Comparison of ENCODE assay signal across 11 mouse cellular contexts in genomic region chr19:6939106-6940002, GRCm38 (mm10). TPM values are rescaled to one million over a fixed set of nuclear protein-coding genes. Genes with fewer than 3 reads are reported as not detected.
A peak's percentile ranks its signal among the peaks of the same experiment; 100 is the strongest.
DNase-seq lines count a peak whose midpoint lies in the region; ATAC-seq and TF ChIP-seq lines count a peak whose summit lies in the region.
"Had no signal": no experiment of that assay in that cellular context is flagged by ENCODE, and none has a peak within 500 bp of the region (broad histone marks: within the 10 kb centered on the region; RNA-seq: fewer than 3 reads in every experiment).

No protein-coding gene starts in this region.

- H3K4me1 ChIP-seq in heart, adult 2 months (ENCODE audit: control insufficient read depth, insufficient read depth, low read length), result peaks cover 3% of the 10 kb centered on the region
- peaks cover 33% of the 10 kb centered on the region for H3K4me1 ChIP-seq in G1E (ENCODE audit: insufficient read depth, low read depth, low read length)
- H3K4me1 ChIP-seq in embryonic facial prominence, embryonic 14.5 days (ENCODE audit: control insufficient read depth, insufficient read depth, low read length), result peaks cover 15% of the 10 kb centered on the region
- peaks cover 33% of the 10 kb centered on the region for H3K4me1 ChIP-seq in midbrain, embryonic 12.5 days

- H3K27me3 ChIP-seq in heart, adult 2 months (ENCODE audit: control insufficient read depth, insufficient read depth, low read length), result peaks cover 2% of the 10 kb centered on the region; the same call in 1 of the 2 replicates
- peaks cover 12% of the 10 kb centered on the region for H3K27me3 ChIP-seq in G1E (ENCODE audit: insufficient read depth, low read length)
- H3K27me3 ChIP-seq in embryonic facial prominence, embryonic 14.5 days (replicated peaks; ENCODE audit: control insufficient read depth, insufficient read depth, low read length), result peaks cover 21% of the 10 kb centered on the region
- peaks cover 31% of the 10 kb centered on the region for H3K27me3 ChIP-seq in midbrain, embryonic 12.5 days

- H3K36me3 ChIP-seq in heart, adult 2 months (ENCODE audit: control insufficient read depth, insufficient read depth, low read length), result no peaks in the 10 kb centered on the region
- peaks cover 31% of the 10 kb centered on the region for H3K36me3 ChIP-seq in G1E (replicated peaks)
- H3K36me3 ChIP-seq in embryonic facial prominence, embryonic 14.5 days (ENCODE audit: control insufficient read depth, insufficient read depth, low read length), result no peaks in the 10 kb centered on the region
- no peaks in the 10 kb centered on the region for H3K36me3 ChIP-seq in midbrain, embryonic 12.5 days
- H3K36me3 ChIP-seq: heart, embryonic 15.5 days; stomach, embryonic 15.5 days had no signal

- H3K27ac ChIP-seq in heart, adult 2 months, result peak overlapping the region; percentile 78; the same call in 1 of the 2 replicates
- no peak overlapping the region for H3K27ac ChIP-seq in embryonic facial prominence, embryonic 14.5 days (replicated peaks; ENCODE audit: low read depth, low read length)
- H3K27ac ChIP-seq in midbrain, embryonic 12.5 days (replicated peaks), result no peak overlapping the region
- H3K27ac ChIP-seq: heart, embryonic 15.5 days; stomach, embryonic 15.5 days had no signal

- intact Hi-C loops in heart, adult 2 months (cut with DNase I), result loop anchor here (2.0 to 5.0 kb wide), 3 partner anchors 13 to 38 kb away; partner anchors contain the start of genes Catsperz and Plcb3
- intact Hi-C loops in heart, postnatal 10 days (cut with DNase I), result loop anchor here (2.0 to 5.0 kb wide), 2 partner anchors 17 to 38 kb away; partner anchors contain the start of gene Plcb3

- DNase-seq in heart, adult 2 months, result no peak
- no peak for DNase-seq in heart, postnatal 10 days
- DNase-seq in G1E (ENCODE audit: low spot score), result no peak
- DNase-seq in embryonic facial prominence, embryonic 14.5 days (ENCODE audit: low spot score), result no peak
- no peak for DNase-seq in yolk sac, embryonic 10.5 days (ENCODE audit: low spot score)
- DNase-seq in natural killer cell, adult 2 months (ENCODE audit: low spot score in 2 of 2), result no peak
- DNase-seq in layer of hippocampus, adult 11-12 months (ENCODE audit: low spot score), result no peak
- DNase-seq: kidney, postnatal 14 days had no signal

- no peaks in the 10 kb centered on the region for H3K9me3 ChIP-seq in G1E (replicated peaks)
- H3K9me3 ChIP-seq in embryonic facial prominence, embryonic 14.5 days (ENCODE audit: control insufficient read depth, low read length), result no peaks in the 10 kb centered on the region
- H3K9me3 ChIP-seq in midbrain, embryonic 12.5 days, result no peaks in the 10 kb centered on the region
- H3K9me3 ChIP-seq: heart, embryonic 15.5 days; stomach, embryonic 15.5 days had no signal

- H3K4me3 ChIP-seq in heart, adult 2 months, result no peak overlapping the region
- peak overlapping the region; percentile 28; the same call in 1 of the 2 replicates for H3K4me3 ChIP-seq in G1E (ENCODE audit: low read depth, low read length)
- no peak overlapping the region for H3K4me3 ChIP-seq in embryonic facial prominence, embryonic 14.5 days (ENCODE audit: low read depth, low read length)
- H3K4me3 ChIP-seq in midbrain, embryonic 12.5 days, result no peak overlapping the region

- no peak overlapping the region for H3K9ac ChIP-seq in heart, adult 2 months (ENCODE audit: low read depth, low read length)
- no peak overlapping the region for H3K9ac ChIP-seq in embryonic facial prominence, embryonic 14.5 days (ENCODE audit: low read depth, low read length)
- H3K9ac ChIP-seq in midbrain, embryonic 12.5 days (replicated peaks), result peak overlapping the region; percentile 37; the same call in 1 of the 2 replicates
- H3K9ac ChIP-seq: stomach, embryonic 15.5 days had no signal

- no peak for TF ChIP-seq CTCF in heart, adult 2 months (IDR thresholded peaks at IDR 0.05)
- TF ChIP-seq CTCF in G1E (IDR thresholded peaks at IDR 0.05; ENCODE audit: low read depth, low read length), result no peak

- no peak for TF ChIP-seq EP300 in heart, adult 2 months (IDR thresholded peaks at IDR 0.05; ENCODE audit: insufficient read depth, low read depth, low read length)

- WGBS in heart, adult 2 months, result 91% methylated on average over 20 of the region's 20 CpGs
- 88% methylated on average over 20 of the region's 20 CpGs for WGBS in embryonic facial prominence, embryonic 14.5 days
- 89% methylated on average over 20 of the region's 20 CpGs for WGBS in midbrain, embryonic 12.5 days

- no peak for TF ChIP-seq POLR2A in heart, adult 2 months (IDR thresholded peaks at IDR 0.05; ENCODE audit: insufficient read depth, low read depth, low read length)

- ATAC-seq in G1E (ENCODE audit: extremely low read depth, insufficient number of reproducible peaks, low FRiP score, poor library complexity, severe bottlenecking), result no peak
- no peak for ATAC-seq in embryonic facial prominence, embryonic 14.5 days (ENCODE audit: low read depth)
- ATAC-seq in midbrain, embryonic 12.5 days (ENCODE audit: low FRiP score, low read depth), result no peak

- peak overlapping the region; percentile 99; the same call in 1 of the 2 replicates for H3K4me2 ChIP-seq in embryonic facial prominence, embryonic 14.5 days (ENCODE audit: low read depth, low read length)
- H3K4me2 ChIP-seq in midbrain, embryonic 12.5 days (replicated peaks), result peak overlapping the region; percentile 98

- no peaks in the 10 kb centered on the region for H3K79me2 ChIP-seq in heart, adult 2 months (replicated peaks; ENCODE audit: control insufficient read depth, insufficient read depth, low read length)

RNA-seq across cellular contexts. Expression of gene Bad, which starts 2.3 kb away (rescaled TPM):
- 10 to 100 TPM; 21.1 to 25.8 TPM for total RNA-seq in heart, adult 2 months (2021)
- 30.6 and 33.5 TPM in 2 replicates for polyA plus RNA-seq in heart, adult 2 months (2012; rRNA removed)
- total RNA-seq in heart, postnatal 10 days (2021), result 10 to 100 TPM; 30.8 to 34.1 TPM
- total RNA-seq in G1E (2014; fragmentation: Nextera tagmentation) (12.6 and 19.1 TPM in 2 replicates), G1E (2017) (50.7 and 62.7 TPM in 2 replicates)
- 51.9 and 52.0 TPM in 2 replicates for polyA plus RNA-seq in G1E (2012)
- polyA plus RNA-seq in embryonic facial prominence, embryonic 14.5 days (2014; fragmentation: Nextera tagmentation; extraction: Ambion mirVana), result 70.7 and 83.3 TPM in 2 replicates
- 67.6 and 69.0 TPM in 2 replicates for polyA plus RNA-seq in midbrain, embryonic 12.5 days (2016; fragmentation: Nextera tagmentation; extraction: Ambion mirVana)

RNA-seq across cellular contexts. Expression of gene Gpr137, which starts 2.9 kb away (rescaled TPM):
- 10 to 100 TPM; 34.1 to 35.4 TPM for total RNA-seq in heart, adult 2 months (2021)
- 53.4 and 60.4 TPM in 2 replicates for polyA plus RNA-seq in heart, adult 2 months (2012; rRNA removed)
- 10 to 100 TPM; 28.8 to 32.4 TPM for total RNA-seq in heart, postnatal 10 days (2021)
- total RNA-seq in G1E (2014; fragmentation: Nextera tagmentation) (20.0 and 24.9 TPM in 2 replicates), G1E (2017) (22.8 and 24.9 TPM in 2 replicates)
- polyA plus RNA-seq in G1E (2012), result 32.1 and 39.9 TPM in 2 replicates
- 29.7 and 35.0 TPM in 2 replicates for polyA plus RNA-seq in embryonic facial prominence, embryonic 14.5 days (2014; fragmentation: Nextera tagmentation; extraction: Ambion mirVana)
- polyA plus RNA-seq in midbrain, embryonic 12.5 days (2016; fragmentation: Nextera tagmentation; extraction: Ambion mirVana), result 37.7 and 38.3 TPM in 2 replicates

RNA-seq across cellular contexts. Expression of gene Kcnk4, which starts 5.0 kb away (rescaled TPM):
- total RNA-seq in heart, adult 2 months (2021), result not detected
- polyA plus RNA-seq in heart, adult 2 months (2012; rRNA removed), result 0.21 TPM in 1 of 2 replicates, not detected in the other
- total RNA-seq in heart, postnatal 10 days (2021), result under 1 TPM in 1 of 2 experiments, not detected in 1; 0.27 TPM
- total RNA-seq in G1E (2014; fragmentation: Nextera tagmentation) (not detected in 2 replicates), G1E (2017) (0.23 TPM in 1 of 2 replicates, not detected in the other)
- polyA plus RNA-seq in G1E (2012), result 0.05 TPM in 1 of 2 replicates, not detected in the other
- 1.0 and 1.6 TPM in 2 replicates for polyA plus RNA-seq in embryonic facial prominence, embryonic 14.5 days (2014; fragmentation: Nextera tagmentation; extraction: Ambion mirVana)
- 0.19 and 0.52 TPM in 2 replicates for polyA plus RNA-seq in midbrain, embryonic 12.5 days (2016; fragmentation: Nextera tagmentation; extraction: Ambion mirVana)

RNA-seq across cellular contexts. Expression of gene Catsperz, which starts 14.2 kb away (rescaled TPM):
- total RNA-seq in heart, adult 2 months (2021), result not detected
- polyA plus RNA-seq in heart, adult 2 months (2012; rRNA removed), result 0.23 and 0.64 TPM in 2 replicates
- not detected for total RNA-seq in heart, postnatal 10 days (2021)
- total RNA-seq in G1E (2014; fragmentation: Nextera tagmentation), result not detected in 2 replicates
- total RNA-seq in G1E (2017), result 0.11 TPM in 1 of 2 replicates, not detected in the other
- not detected in 2 replicates for polyA plus RNA-seq in G1E (2012)
- 3.4 and 4.8 TPM in 2 replicates for polyA plus RNA-seq in embryonic facial prominence, embryonic 14.5 days (2014; fragmentation: Nextera tagmentation; extraction: Ambion mirVana)
- polyA plus RNA-seq in midbrain, embryonic 12.5 days (2016; fragmentation: Nextera tagmentation; extraction: Ambion mirVana), result 0.68 and 0.97 TPM in 2 replicates

RNA-seq across cellular contexts. Expression of gene Esrra, which starts 17.7 kb away (rescaled TPM):
- 100 to 1,000 TPM; 156 to 180 TPM for total RNA-seq in heart, adult 2 months (2021)
- 135 and 152 TPM in 2 replicates for polyA plus RNA-seq in heart, adult 2 months (2012; rRNA removed)
- total RNA-seq in heart, postnatal 10 days (2021), result 100 to 1,000 TPM; 122 to 125 TPM
- total RNA-seq in G1E (2014; fragmentation: Nextera tagmentation), result 10.0 and 17.9 TPM in 2 replicates
- total RNA-seq in G1E (2017), result 21.1 and 25.6 TPM in 2 replicates
- polyA plus RNA-seq in G1E (2012), result 42.6 and 46.9 TPM in 2 replicates
- polyA plus RNA-seq in embryonic facial prominence, embryonic 14.5 days (2014; fragmentation: Nextera tagmentation; extraction: Ambion mirVana), result 4.7 and 4.8 TPM in 2 replicates
- polyA plus RNA-seq in midbrain, embryonic 12.5 days (2016; fragmentation: Nextera tagmentation; extraction: Ambion mirVana), result 13.9 and 14.3 TPM in 2 replicates
